Mouse (Mus musculus) liver, embryonic 16.5 days (tissue): ENCODE data around the gene Zfp46. TPM values are rescaled to one million over a fixed set of nuclear protein-coding genes. Genes with fewer than 3 reads are reported as not detected.
A peak's percentile ranks its signal among the peaks of the same experiment; 100 is the strongest.

Experiments
- ATAC-seq: fragments of 200-750 bp; cut with Nextera tagmentation; 2 replicates; pipeline ENCODE4 v1.8.0; 2017; ENCODE audit warnings: low read depth, mild to moderate bottlenecking, moderate number of reproducible peaks, moderate library complexity
- H3K27ac ChIP-seq: fragments of 300-500 bp; sonication (generic); 2 replicates; pipeline ENCODE4 v1.5.1; 2014; ENCODE audit warnings: mild to moderate bottlenecking, low read length
- H3K27me3 ChIP-seq: fragments of 300-500 bp; sonication (generic); 2 replicates; pipeline ENCODE4 v1.6.1; 2014; ENCODE audit warnings: low read depth, low read length, mixed read lengths; ENCODE audit not compliant: control insufficient read depth, insufficient read depth
- H3K36me3 ChIP-seq: fragments of 300-500 bp; sonication (generic); 2 replicates; pipeline ENCODE4 v1.6.1; 2014; ENCODE audit warnings: mild to moderate bottlenecking; ENCODE audit not compliant: control insufficient read depth, insufficient read depth
- H3K4me1 ChIP-seq: fragments of 300-500 bp; sonication (generic); 2 replicates; pipeline ENCODE4 v1.6.1; 2014; ENCODE audit warnings: low read depth, low read length, mixed read lengths; ENCODE audit not compliant: control insufficient read depth
- H3K4me2 ChIP-seq: fragments of 300-500 bp; sonication (generic); 2 replicates; pipeline ENCODE4 v1.6.1; 2014; ENCODE audit warnings: low read depth, low read length, mixed read lengths
- H3K4me3 ChIP-seq: fragments of 300-500 bp; sonication (generic); 2 replicates; pipeline ENCODE4 v1.5.1; 2014; ENCODE audit warnings: low read depth, mild to moderate bottlenecking, low read length
- H3K9ac ChIP-seq: fragments of 300-500 bp; sonication (generic); 2 replicates; pipeline ENCODE4 v1.6.1; 2014; ENCODE audit warnings: low read depth, low read length
- H3K9me3 ChIP-seq: fragments of 300-500 bp; sonication (generic); replicated peaks from 2 replicates; pipeline ENCODE4 v1.6.1; 2016; ENCODE audit warnings: low read length; ENCODE audit not compliant: control insufficient read depth
- WGBS: fragments of 180-500 bp; shearing (Covaris S2); extraction: QIAGEN DNeasy Blood & Tissue Kit; methylation state at CpG from one replicate; pipeline ENCODE4 v1.1.7; 2014; ENCODE audit not compliant: insufficient replicate concordance; 5-methylcytosine and 5-hydroxymethylcytosine counted together
- polyA plus RNA-seq: library from polyadenylated mRNA; unstranded; fragments of >200 nt; fragmentation: Nextera tagmentation; extraction: Ambion mirVana; gene quantifications from 2 replicates; pipeline ENCODE4 v1.2.1, GENCODE M21; 2015

The Zfp46 gene
- 2.8 and 3.5 TPM in 2 replicates for polyA plus RNA-seq

DNA sequence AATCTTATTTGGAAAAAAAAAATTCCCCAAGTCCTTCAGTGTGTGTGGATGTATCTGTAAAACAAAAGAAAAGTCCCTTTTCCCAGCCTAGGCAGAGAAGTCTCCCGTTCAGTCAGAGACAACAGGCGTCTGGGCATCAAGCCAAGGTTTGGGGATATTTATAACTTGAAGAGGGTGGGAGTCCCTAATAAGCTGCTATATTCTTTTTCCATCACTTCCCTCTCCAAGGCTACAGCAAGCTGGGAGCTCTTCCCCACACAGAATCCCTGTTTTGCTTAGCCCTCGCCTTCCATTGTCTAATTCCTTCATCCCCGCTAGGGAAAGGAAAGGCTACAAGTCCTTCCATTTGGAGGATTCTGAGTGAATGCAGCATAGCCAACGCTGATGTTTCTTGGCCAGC lies at the start of gene Zfp46:
Gene Zfp46 (plus strand): TSS at position 229 of the 400 bp plus-strand sequence.
- H3K27me3 ChIP-seq: no peaks in the 10 kb centered on the region
- 0 out of 2 replicates have a peak, but pooled peaks cover 2% of the 10 kb centered on the region for H3K9me3 ChIP-seq
- H3K4me2 ChIP-seq: peak within 1 kb of the TSS; percentile 92
- peak within 1 kb of the TSS; percentile 60 for H3K9ac ChIP-seq
- WGBS: 55% methylated on average over 5 of the region's 5 CpGs
- peaks cover 10% of the 10 kb centered on the region; the same call in 1 of the 2 replicates for H3K36me3 ChIP-seq
- H3K4me3 ChIP-seq: peak within 1 kb of the TSS; percentile 75
- peak within 1 kb of the TSS; percentile 79 for H3K27ac ChIP-seq
- H3K4me1 ChIP-seq: peaks cover 16% of the 10 kb centered on the region
- no peak for ATAC-seq

- Histone ChIP-seq H3K4me1 (no peaks in the 10 kb centered on the region), H3K4me3 (no peak overlapping the region), H3K9me3 (no peaks in the 10 kb centered on the region), H3K4me2 (no peak overlapping the region), H3K36me3 (no peaks in the 10 kb centered on the region), H3K27ac (no peak overlapping the region), H3K27me3 (peaks cover 22% of the 10 kb centered on the region), H3K9ac (no peak overlapping the region)
- 15% methylated on average over 13 of the region's 13 CpGs for WGBS
- no peak for ATAC-seq
Observed at GRCm38 (mm10) chr4:136238669-136239068, 45.8 kb upstream of the Zfp46 start.

- ATAC-seq: no peak
- Histone ChIP-seq H3K4me3 (no peak overlapping the region), H3K9ac (no peak overlapping the region), H3K9me3 (no peaks in the 10 kb centered on the region), H3K4me1 (no peaks in the 10 kb centered on the region), H3K4me2 (no peak overlapping the region), H3K27me3 (peaks cover 22% of the 10 kb centered on the region), H3K36me3 (no peaks in the 10 kb centered on the region), H3K27ac (no peak overlapping the region)
- 48% methylated on average over 9 of the region's 9 CpGs for WGBS
Observed at GRCm38 (mm10) chr4:136239111-136239510, 45.4 kb upstream of the Zfp46 start.

GRCm38 (mm10) chr4:136239622-136240021 lies 44.9 kb upstream of the Zfp46 start:
- Histone ChIP-seq H3K4me2 (no peak overlapping the region), H3K27ac (no peak overlapping the region), H3K4me1 (no peaks in the 10 kb centered on the region), H3K9ac (no peak overlapping the region), H3K36me3 (no peaks in the 10 kb centered on the region), H3K4me3 (no peak overlapping the region), H3K9me3 (no peaks in the 10 kb centered on the region), H3K27me3 (peaks cover 22% of the 10 kb centered on the region)
- 10% methylated on average over 8 of the region's 8 CpGs for WGBS
- ATAC-seq: no peak; the same call in 1 of the 2 replicates

DNA sequence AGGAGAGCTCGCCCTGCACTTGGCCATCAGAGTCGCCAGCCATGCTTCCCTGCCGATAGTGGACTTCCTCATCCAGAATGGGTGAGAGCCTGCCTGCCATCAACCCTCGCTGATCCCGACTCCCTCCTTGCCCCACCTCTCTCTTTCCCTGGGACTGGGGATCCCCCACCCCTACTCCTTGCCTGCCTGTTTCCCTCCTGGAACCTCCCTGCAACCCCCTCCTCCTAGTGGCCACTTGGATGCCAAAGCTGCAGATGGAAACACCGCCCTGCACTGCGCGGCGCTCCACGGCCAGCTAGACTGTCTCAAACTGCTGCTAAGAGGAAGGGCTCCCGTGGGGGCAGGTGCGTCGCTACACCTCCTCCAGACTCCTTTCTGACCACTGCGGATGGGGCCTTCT lies 44.4 kb upstream of the Zfp46 start:
- Histone ChIP-seq H3K4me3 (no peak overlapping the region), H3K27ac (no peak overlapping the region), H3K4me1 (no peaks in the 10 kb centered on the region), H3K27me3 (peaks cover 26% of the 10 kb centered on the region), H3K9ac (no peak overlapping the region), H3K9me3 (no peaks in the 10 kb centered on the region), H3K4me2 (no peak overlapping the region), H3K36me3 (no peaks in the 10 kb centered on the region)
- 45% methylated on average over 14 of the region's 14 CpGs for WGBS
- ATAC-seq: no peak

GRCm38 (mm10) chr4:136240955-136241354 lies 43.5 kb upstream of the Zfp46 start:
- 64% methylated on average over 8 of the region's 8 CpGs for WGBS
- no peaks in the 10 kb centered on the region for H3K9me3 ChIP-seq
- H3K36me3 ChIP-seq: no peaks in the 10 kb centered on the region
- H3K27me3 ChIP-seq: peaks cover 32% of the 10 kb centered on the region
- H3K4me1 ChIP-seq: no peaks in the 10 kb centered on the region
- no peak overlapping the region for H3K9ac ChIP-seq
- ATAC-seq: no peak
- no peak overlapping the region for H3K4me2 ChIP-seq
- no peak overlapping the region for H3K4me3 ChIP-seq
- H3K27ac ChIP-seq: no peak overlapping the region

GRCm38 (mm10) chr4:136242065-136242703 lies 42.3 kb upstream of the Zfp46 start:
- H3K4me3 ChIP-seq: no peak overlapping the region
- WGBS: 34% methylated on average over 8 of the region's 8 CpGs
- no peaks in the 10 kb centered on the region for H3K36me3 ChIP-seq
- no peak overlapping the region for H3K4me2 ChIP-seq
- no peak for ATAC-seq
- peaks cover 44% of the 10 kb centered on the region for H3K27me3 ChIP-seq
- H3K27ac ChIP-seq: no peak overlapping the region
- no peak overlapping the region for H3K9ac ChIP-seq
- H3K4me1 ChIP-seq: no peaks in the 10 kb centered on the region; the same call in 1 of the 2 replicates
- no peaks in the 10 kb centered on the region for H3K9me3 ChIP-seq

DNA sequence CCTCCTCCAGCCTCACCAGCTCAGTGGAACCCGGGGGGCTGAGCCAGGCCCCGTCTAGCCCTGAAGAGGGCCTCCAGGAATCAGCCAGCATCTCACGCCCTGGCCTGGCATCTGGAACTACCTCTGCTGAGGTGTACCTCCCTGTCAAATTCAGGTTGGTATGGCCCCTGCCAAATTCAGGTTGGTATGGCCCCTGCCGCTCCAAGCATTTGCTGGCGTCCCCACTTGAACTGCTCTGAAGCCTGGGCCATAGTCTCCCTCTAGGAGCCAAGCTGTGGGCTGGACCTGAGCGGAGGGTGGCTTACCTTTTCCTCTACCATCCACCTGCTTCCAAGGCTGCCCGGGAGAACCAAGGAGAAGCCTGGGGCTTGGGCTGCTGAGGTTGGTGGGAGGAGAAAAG lies 41.8 kb upstream of the Zfp46 start:
- 50% methylated on average over 7 of the region's 7 CpGs for WGBS
- ATAC-seq: no peak

GRCm38 (mm10) chr4:136244208-136244607 lies 40.3 kb upstream of the Zfp46 start:
- H3K36me3 ChIP-seq: no peaks in the 10 kb centered on the region
- no peak overlapping the region for H3K4me2 ChIP-seq
- H3K27ac ChIP-seq: no peak overlapping the region
- WGBS: 49% methylated on average over 7 of the region's 7 CpGs
- peaks cover 46% of the 10 kb centered on the region for H3K27me3 ChIP-seq
- no peaks in the 10 kb centered on the region; the same call in 1 of the 2 replicates for H3K4me1 ChIP-seq
- H3K9me3 ChIP-seq: no peaks in the 10 kb centered on the region
- ATAC-seq: no peak
- H3K4me3 ChIP-seq: no peak overlapping the region
- H3K9ac ChIP-seq: no peak overlapping the region

More for the DNA sequence above, 41.8 kb upstream of the Zfp46 start:
- Histone ChIP-seq H3K4me2 (no peak overlapping the region), H3K36me3 (no peaks in the 10 kb centered on the region), H3K27me3 (peaks cover 44% of the 10 kb centered on the region), H3K9ac (no peak overlapping the region), H3K4me3 (no peak overlapping the region), H3K9me3 (no peaks in the 10 kb centered on the region), H3K4me1 (no peaks in the 10 kb centered on the region; the same call in 1 of the 2 replicates), H3K27ac (no peak overlapping the region)
